Mouse (Mus musculus) liver, embryonic 14.5 days (tissue): Measurements from ENCODE around the gene Lyrm9.

Experiments
- CTCF ChIP-seq: IDR thresholded peaks from 2 replicates; pipeline ENCODE4 v1.5.1; 2016; ENCODE audit warnings: antibody characterized with exemption, low read depth, control low read depth
- EP300 ChIP-seq: IDR thresholded peaks from 2 replicates; pipeline ENCODE4 v1.6.1; 2016; ENCODE audit warnings: antibody characterized with exemption, low read depth

DNA sequence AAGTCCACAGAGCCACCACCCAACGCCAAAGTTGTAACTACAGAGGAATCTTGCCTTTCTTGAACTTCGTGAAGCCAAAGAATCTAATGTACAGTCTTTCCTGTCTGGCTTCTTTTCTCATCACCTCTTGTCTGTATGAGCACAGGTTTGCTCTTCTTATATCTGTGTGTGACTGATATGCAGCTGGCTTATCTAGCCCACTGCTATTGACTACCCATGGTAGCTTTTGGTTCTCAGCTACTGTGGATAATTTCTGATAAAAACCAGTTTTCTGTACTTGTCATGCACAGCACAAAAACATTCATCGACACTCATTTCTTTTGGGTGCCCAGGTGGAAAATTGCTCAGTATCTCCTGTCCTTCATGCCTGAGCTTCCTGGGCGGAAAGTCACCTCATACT is 25.3 kb upstream of the Lyrm9 start:
- TF ChIP-seq CTCF, result no peak
- TF ChIP-seq EP300, result peak; percentile 83
